Mouse (Mus musculus) T-cell, adult 2 months (primary cell): ENCODE results near the gene Slc30a2.
A peak's percentile ranks its signal among the peaks of the same experiment; 100 is the strongest.
"Not testable (repeated sequence)": the region's sequence is repeated elsewhere in the genome, so short reads cannot be mapped to it uniquely, and the experiment has no call there.

Experiments
- DNase-seq: peaks from one replicate; pipeline ENCODE4 v3.0.0; 2022; ENCODE audit warnings: low spot score

Gene Slc30a2

GRCm38 (mm10) chr4:134321524-134321923, 21.5 kb upstream of the Slc30a2 start:
- no peak for DNase-seq

- no peak for DNase-seq
Observed at GRCm38 (mm10) chr4:134324655-134325054, 18.3 kb upstream of the Slc30a2 start.

GRCm38 (mm10) chr4:134326859-134327530, 16.0 kb upstream of the Slc30a2 start:
- no peak for DNase-seq

GRCm38 (mm10) chr4:134328151-134328550, 14.8 kb upstream of the Slc30a2 start:
- no peak for DNase-seq

- no peak for DNase-seq
Observed at GRCm38 (mm10) chr4:134328832-134329231, 14.1 kb upstream of the Slc30a2 start.

GRCm38 (mm10) chr4:134330281-134330680, 12.7 kb upstream of the Slc30a2 start:
- no peak for DNase-seq

- not testable (repeated sequence) for DNase-seq
Observed at GRCm38 (mm10) chr4:134341231-134341630, 1.8 kb upstream of the Slc30a2 start.

GRCm38 (mm10) chr4:134342213-134342779, 685 bp upstream of the Slc30a2 start:
- DNase-seq: no peak

- DNase-seq: no peak
Observed at GRCm38 (mm10) chr4:134344620-134345019, 1.6 kb downstream of the Slc30a2 start.

GRCm38 (mm10) chr4:134345802-134346201, 2.8 kb downstream of the Slc30a2 start:
- no peak for DNase-seq

- DNase-seq: no peak
Observed at GRCm38 (mm10) chr4:134348078-134348477, 5.1 kb downstream of the Slc30a2 start.

GRCm38 (mm10) chr4:134348545-134348944, 5.6 kb downstream of the Slc30a2 start:
- DNase-seq: no peak

GRCm38 (mm10) chr4:134349829-134350228, 6.8 kb downstream of the Slc30a2 start:
- DNase-seq: no peak

GRCm38 (mm10) chr4:134350641-134351040, 7.7 kb downstream of the Slc30a2 start:
- no peak for DNase-seq

GRCm38 (mm10) chr4:134351329-134352260, 8.6 kb downstream of the Slc30a2 start:
- DNase-seq: no peak

GRCm38 (mm10) chr4:134352261-134352707, 9.3 kb downstream of the Slc30a2 start:
- DNase-seq: no peak

- no peak for DNase-seq
Observed at GRCm38 (mm10) chr4:134352929-134353328, 9.9 kb downstream of the Slc30a2 start.

GRCm38 (mm10) chr4:134353527-134354409, 10.8 kb downstream of the Slc30a2 start:
- DNase-seq: no peak

GRCm38 (mm10) chr4:134355841-134356452, 13.0 kb downstream of the Slc30a2 start:
- DNase-seq: no peak

- peak; percentile 47 for DNase-seq
Observed at GRCm38 (mm10) chr4:134356591-134357460, 13.8 kb downstream of the Slc30a2 start.
